Mouse (Mus musculus) ES-Bruce4 (cell line): ENCODE data around the gene Kmt2d.

Experiments
- CTCF ChIP-seq: IDR thresholded peaks from one replicate; pipeline ENCODE4 v1.8.1; 2011; ENCODE audit warnings: low read depth, low read length
- EP300 ChIP-seq: IDR thresholded peaks from 2 replicates; pipeline ENCODE4 v1.6.1; 2011; ENCODE audit warnings: low read depth, low read length; ENCODE audit not compliant: insufficient read depth
- POLR2A ChIP-seq: IDR thresholded peaks from one replicate; pipeline ENCODE4 v1.8.1; 2011; ENCODE audit warnings: low read length; ENCODE audit not compliant: insufficient read depth

DNA sequence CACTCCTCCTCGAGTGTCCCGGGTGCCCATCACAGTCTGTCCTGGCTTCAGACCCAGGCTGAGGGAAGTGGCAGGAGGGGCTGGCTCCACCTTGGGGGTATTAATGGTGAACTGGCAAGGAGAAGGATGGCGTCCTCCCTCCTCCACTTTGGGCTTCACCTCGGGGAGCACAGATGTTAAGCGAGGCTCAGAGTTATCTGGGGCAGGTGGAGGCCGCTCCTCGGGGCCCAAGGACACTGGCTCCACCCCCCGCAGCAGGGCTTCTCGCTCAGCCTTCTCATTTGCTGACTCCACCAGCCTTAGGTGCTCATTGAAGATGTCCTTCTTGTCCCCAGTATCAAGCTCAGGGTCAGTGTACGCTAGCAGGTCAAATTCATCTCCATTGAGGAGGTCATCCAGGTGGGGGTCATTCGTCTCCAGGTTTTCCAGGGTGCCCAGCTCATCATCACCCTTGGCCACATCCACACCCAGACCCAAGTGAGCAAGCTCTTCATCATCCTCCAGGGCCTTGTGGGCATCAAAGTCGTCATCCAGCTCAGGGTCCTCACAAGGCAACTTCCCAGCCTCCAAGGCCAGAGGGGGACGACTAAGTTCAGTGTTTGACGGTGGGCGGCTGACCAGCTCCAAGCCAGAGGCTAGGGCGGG, 20.9 kb downstream of the Kmt2d start:
- TF ChIP-seq CTCF (no peak), POLR2A (no peak), EP300 (no peak)
